In the genomic region with DNA sequence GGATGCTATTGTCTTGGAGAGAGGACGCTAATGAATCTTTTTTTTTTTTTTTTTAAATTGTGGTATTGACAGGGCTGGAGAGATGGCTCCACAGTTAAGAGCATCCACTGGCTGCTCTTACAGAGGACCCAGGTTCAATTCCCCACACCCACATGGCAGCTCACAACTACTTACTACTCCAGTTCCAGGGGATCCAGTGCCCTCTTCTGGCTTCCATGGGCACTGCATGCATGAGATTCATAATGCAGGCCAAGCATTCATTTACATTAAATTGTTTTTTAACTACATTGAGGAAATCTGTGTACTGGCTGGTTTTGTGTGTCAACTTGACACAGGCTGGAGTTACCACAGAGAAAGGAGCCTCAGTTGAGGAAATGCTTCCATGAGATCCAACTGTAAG, we compare ENCODE assay signal across 17 mouse cellular contexts. TPM values are rescaled to one million over a fixed set of nuclear protein-coding genes. Genes with fewer than 3 reads are reported as not detected.
DNase-seq lines count a peak whose midpoint lies in the region; ATAC-seq and TF ChIP-seq lines count a peak whose summit lies in the region.
"Had no signal": no experiment of that assay in that cellular context is flagged by ENCODE, and none has a peak within 500 bp of the region (broad histone marks: within the 10 kb centered on the region; RNA-seq: fewer than 3 reads in every experiment).

No protein-coding gene starts in this region.

- H3K4me3 ChIP-seq in kidney, embryonic 15.5 days (replicated peaks): no peak overlapping the region
- H3K4me3 ChIP-seq in thymus, adult 2 months (ENCODE audit: control insufficient read depth, insufficient read depth, low read length): no peak overlapping the region
- H3K4me3 ChIP-seq: heart, embryonic 13.5 days; midbrain, embryonic 13.5 days; neural tube, embryonic 13.5 days had no signal

- H3K4me2 ChIP-seq in kidney, embryonic 15.5 days: no peak overlapping the region
- H3K4me2 ChIP-seq: heart, embryonic 13.5 days; midbrain, embryonic 13.5 days; neural tube, embryonic 13.5 days had no signal

- ATAC-seq in kidney, embryonic 15.5 days (replicated peaks; ENCODE audit: low FRiP score): no peak
- ATAC-seq in monocyte, adult 5-6 weeks (replicated peaks; ENCODE audit: insufficient number of reproducible peaks, low FRiP score, low TSS enrichment, poor library complexity, severe bottlenecking): no peak
- ATAC-seq: midbrain, embryonic 13.5 days; Patski had no signal

- H3K36me3 ChIP-seq in kidney, embryonic 15.5 days: no peaks in the 10 kb centered on the region
- no peaks in the 10 kb centered on the region for H3K36me3 ChIP-seq in thymus, adult 2 months (ENCODE audit: control insufficient read depth, insufficient read depth, low read length)
- H3K36me3 ChIP-seq: heart, embryonic 13.5 days; midbrain, embryonic 13.5 days; neural tube, embryonic 13.5 days had no signal

- DNase-seq in kidney, adult 18-20 months: peak; percentile 16
- DNase-seq in thymus, adult 2 months: peak; percentile 28
- DNase-seq in thymus, adult 18-20 months: no peak
- DNase-seq in brain, adult 2 months (ENCODE audit: low read depth, low spot score): peak; percentile 5
- DNase-seq in urinary bladder, postnatal 25 days (ENCODE audit: low spot score): no peak
- DNase-seq in urinary bladder, adult 18-20 months (ENCODE audit: low spot score in 2 of 2): no peak
- DNase-seq: adrenal gland, postnatal 10 days; cerebellum, adult 8-10 months; lung, postnatal 10 days had no signal

- no peaks in the 10 kb centered on the region for H3K9me3 ChIP-seq in kidney, embryonic 15.5 days (replicated peaks)
- H3K9me3 ChIP-seq: heart, embryonic 13.5 days; midbrain, embryonic 13.5 days; neural tube, embryonic 13.5 days had no signal

- no peak overlapping the region for H3K9ac ChIP-seq in kidney, embryonic 15.5 days
- H3K9ac ChIP-seq: heart, embryonic 13.5 days; midbrain, embryonic 13.5 days; neural tube, embryonic 13.5 days had no signal

- H3K4me1 ChIP-seq in kidney, embryonic 15.5 days: peaks cover 5% of the 10 kb centered on the region
- no peaks in the 10 kb centered on the region for H3K4me1 ChIP-seq in thymus, adult 2 months (replicated peaks; ENCODE audit: control insufficient read depth, insufficient read depth, low read length)
- H3K4me1 ChIP-seq: midbrain, embryonic 13.5 days had no signal

- TF ChIP-seq POLR2A in thymus, adult 2 months (IDR thresholded peaks at IDR 0.05; ENCODE audit: control insufficient read depth, extremely low read depth, insufficient read depth, low read length, poor library complexity): no peak

- no peak for TF ChIP-seq CTCF in thymus, adult 2 months (IDR thresholded peaks at IDR 0.05; ENCODE audit: borderline replicate concordance, control insufficient read depth, extremely low read depth, insufficient read depth, low read length, poor library complexity)

- H3K27me3 ChIP-seq in kidney, embryonic 15.5 days: 0 out of 2 replicates have a peak, but pooled peaks cover 2% of the 10 kb centered on the region
- no peaks in the 10 kb centered on the region for H3K27me3 ChIP-seq in thymus, adult 2 months (ENCODE audit: control insufficient read depth, insufficient read depth, low read length)
- H3K27me3 ChIP-seq: midbrain, embryonic 13.5 days; neural tube, embryonic 13.5 days had no signal

- 53% methylated on average over 1 of the region's 1 CpGs for WGBS in kidney, embryonic 15.5 days
- 93% methylated on average over 1 of the region's 1 CpGs for WGBS in thymus, adult 2 months

- H3K27ac ChIP-seq in kidney, embryonic 15.5 days: no peak overlapping the region
- H3K27ac ChIP-seq in thymus, adult 2 months (ENCODE audit: control insufficient read depth, insufficient read depth, low read length): no peak overlapping the region
- H3K27ac ChIP-seq: heart, embryonic 13.5 days; midbrain, embryonic 13.5 days; neural tube, embryonic 13.5 days had no signal

RNA-seq across cellular contexts. Expression of a gene that starts 13.5 kb away (rescaled TPM):
- polyA plus RNA-seq in kidney, embryonic 15.5 days (2015; fragmentation: Nextera tagmentation; extraction: Ambion mirVana): 0.19 and 0.42 TPM in 2 replicates
- polyA plus RNA-seq in thymus, adult 2 months (2012; rRNA removed): 0.63 and 1.8 TPM in 2 replicates
- not detected in 3 replicates for total RNA-seq in monocyte, adult 5-6 weeks (2017)
- total RNA-seq: adrenal gland, postnatal 10 days; layer of hippocampus, adult 18-20 months; left cerebral cortex, postnatal 36 days had no signal
- polyA plus RNA-seq: Patski had no signal

Comparison
In these comparisons a context has a peak if more than half of its experiments do, and no peak if none do; other contexts are left out.
1. DNase-seq: peak in kidney, adult 18-20 months (single experiment), thymus, adult 2 months (single experiment) and brain, adult 2 months (single experiment); none in thymus, adult 18-20 months (0 of 2), urinary bladder, postnatal 25 days (single experiment) and urinary bladder, adult 18-20 months (0 of 2).